Mouse (Mus musculus) gastrocnemius, postnatal 14 days (tissue): ENCODE results near the gene Kmt2d. TPM values are rescaled to one million over a fixed set of nuclear protein-coding genes. Genes with fewer than 3 reads are reported as not detected.
"Not testable (repeated sequence)": the region's sequence is repeated elsewhere in the genome, so short reads cannot be mapped to it uniquely, and the experiment has no call there.

ENCODE experiments used
- DNase-seq: peaks from one replicate; pipeline ENCODE4 v3.0.0; 2021; ENCODE audit warnings: mixed read lengths
- intact Hi-C: fragments of 180-260 bp; cut with DNase I; formaldehyde crosslinking; loops from one replicate; pipeline ENCODE4 v1.15.1; 2025; ENCODE audit warnings: low total_unique reads
- total RNA-seq, 2 experiments: library from RNA; stranded (reverse); gene quantifications; 2 replicates each; pipeline ENCODE4 v1.2.3; 2021

Kmt2d gene
- total RNA-seq, 2 experiments from 2014 or later, result 40.2 to 40.8 TPM

GRCm38 (mm10) chr15:98837743-98838103, 33.3 kb downstream of the Kmt2d start:
- no peak for DNase-seq
- intact Hi-C loops, result no loop called here

DNA sequence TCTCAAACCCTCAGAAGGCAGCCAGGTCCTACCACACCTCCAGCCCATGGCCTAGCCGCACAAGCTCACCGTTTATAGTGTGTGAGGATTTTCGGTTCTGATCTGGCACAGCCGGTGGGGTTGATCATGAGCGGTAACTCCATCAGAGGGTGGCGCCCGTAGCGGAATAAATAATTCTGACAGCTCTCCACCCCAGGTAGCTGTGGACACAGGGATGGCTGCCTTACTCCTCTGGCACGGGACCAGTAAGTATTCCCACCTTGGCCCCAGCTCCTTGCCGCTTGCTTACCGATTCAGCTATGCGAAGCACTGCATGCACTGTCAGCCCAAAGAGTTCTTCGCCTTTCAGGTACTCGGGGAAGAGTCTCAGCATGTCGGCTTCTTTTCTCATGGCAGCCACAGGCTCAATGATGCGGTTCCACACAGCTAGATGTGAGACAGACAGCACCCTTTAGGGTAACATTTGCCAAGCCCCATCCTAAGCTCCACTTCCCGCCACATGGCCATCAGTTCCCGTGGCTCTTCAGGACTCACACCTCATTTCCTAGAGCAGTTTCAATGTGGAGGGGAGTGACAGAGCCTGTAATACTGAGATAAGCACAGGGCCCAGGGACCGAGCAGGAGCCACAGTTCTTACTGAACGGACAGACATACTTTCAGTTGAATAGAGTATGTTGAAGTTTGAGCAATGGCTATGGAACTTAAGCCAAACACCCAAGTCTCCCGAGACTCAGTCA, 33.8 kb downstream of the Kmt2d start:
- no peak for DNase-seq
- intact Hi-C loops, result no loop called here

DNA sequence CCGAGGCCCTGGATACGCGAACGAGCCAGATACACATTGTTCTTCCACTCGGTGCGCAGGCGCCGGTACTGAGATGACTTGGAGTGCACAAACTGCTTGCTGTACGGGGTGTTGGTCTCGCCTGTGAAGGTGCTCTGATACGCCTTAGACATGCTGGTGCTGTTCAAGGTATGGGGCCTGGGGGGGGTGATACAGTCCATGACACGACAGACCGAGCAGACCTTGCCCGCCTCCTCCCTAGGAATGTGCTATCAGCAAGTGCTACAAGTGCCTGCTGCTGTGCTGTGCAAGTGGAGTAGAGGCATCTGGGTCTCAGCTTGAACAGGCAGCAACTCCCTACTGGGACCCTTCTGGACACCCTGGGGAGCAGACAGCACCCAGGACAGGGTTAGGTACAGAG, 35.7 kb downstream of the Kmt2d start:
- intact Hi-C loops, result no loop called here
- DNase-seq, result no peak

- intact Hi-C loops, result loop anchor here (5.0 kb wide), 1 partner anchor 33 kb away; no protein-coding TSS in a partner anchor
- DNase-seq, result no peak
Observed at GRCm38 (mm10) chr15:98834059-98834458, 36.9 kb downstream of the Kmt2d start.

DNA sequence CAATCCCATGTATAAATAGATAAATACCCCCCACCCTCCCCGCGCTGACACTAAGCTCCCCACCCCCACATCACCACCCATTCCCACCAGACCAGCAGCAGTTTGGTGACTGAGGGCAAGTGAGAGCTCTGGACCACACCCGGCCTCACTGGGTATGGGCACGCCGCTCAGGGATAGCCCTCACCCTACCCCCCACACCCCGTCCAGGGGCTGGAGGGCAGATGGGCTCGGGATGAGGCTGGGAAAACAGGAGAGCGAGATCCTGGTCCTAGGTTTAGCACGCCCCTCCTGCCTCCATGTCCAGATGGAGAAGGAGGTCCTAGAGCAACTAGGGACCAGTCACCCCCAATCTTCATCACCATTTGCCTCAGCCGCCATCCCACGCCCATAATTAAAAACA, 37.7 kb downstream of the Kmt2d start:
- DNase-seq, result no peak
- intact Hi-C loops, result loop anchor here (5.0 kb wide), 1 partner anchor 34 kb away; no protein-coding TSS in a partner anchor

- no peak for DNase-seq
- intact Hi-C loops, result loop anchor here (5.0 kb wide), 1 partner anchor 35 kb away; no protein-coding TSS in a partner anchor
Observed at GRCm38 (mm10) chr15:98832161-98833058, 38.6 kb downstream of the Kmt2d start.

GRCm38 (mm10) chr15:98831684-98832035, 39.3 kb downstream of the Kmt2d start:
- intact Hi-C loops, result loop anchor here (5.0 kb wide), 1 partner anchor 36 kb away; no protein-coding TSS in a partner anchor

GRCm38 (mm10) chr15:98830736-98831683, 40.0 kb downstream of the Kmt2d start, which contains the start of gene Prkag1:
Gene Prkag1, minus strand, starts transcription at chr15:98831521.
- intact Hi-C loops, result loop anchor here (5.0 kb wide), 1 partner anchor 36 kb away; no protein-coding TSS in a partner anchor
- DNase-seq, result peak; percentile 98

More at GRCm38 (mm10) chr15:98831684-98832035, 39.3 kb downstream of the Kmt2d start:
- no peak for DNase-seq

DNA sequence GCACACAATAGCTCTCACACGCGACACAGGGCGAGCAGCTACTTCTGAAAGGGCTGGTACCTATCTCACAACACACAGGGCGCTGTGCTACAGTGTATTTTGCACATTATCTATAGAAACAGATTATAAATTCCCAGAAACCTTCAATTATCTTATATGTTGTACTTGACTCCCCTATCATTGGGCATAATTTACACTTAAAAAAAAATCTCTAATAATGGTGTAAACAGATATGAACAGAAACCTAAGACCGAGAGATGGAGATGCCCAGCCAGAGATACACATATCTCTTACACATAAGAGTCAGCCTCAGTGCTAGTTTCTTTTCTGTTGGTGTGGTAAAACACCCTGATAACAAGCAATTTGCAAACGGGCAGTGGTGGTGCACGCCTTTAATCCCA, 43.4 kb downstream of the Kmt2d start:
- intact Hi-C loops, result no loop called here
- no peak for DNase-seq

GRCm38 (mm10) chr15:98823434-98823833, 47.6 kb downstream of the Kmt2d start:
- no peak for DNase-seq
- intact Hi-C loops, result no loop called here

- intact Hi-C loops, result no loop called here
- no peak for DNase-seq
Observed at GRCm38 (mm10) chr15:98822147-98822546, 48.9 kb downstream of the Kmt2d start.

DNA sequence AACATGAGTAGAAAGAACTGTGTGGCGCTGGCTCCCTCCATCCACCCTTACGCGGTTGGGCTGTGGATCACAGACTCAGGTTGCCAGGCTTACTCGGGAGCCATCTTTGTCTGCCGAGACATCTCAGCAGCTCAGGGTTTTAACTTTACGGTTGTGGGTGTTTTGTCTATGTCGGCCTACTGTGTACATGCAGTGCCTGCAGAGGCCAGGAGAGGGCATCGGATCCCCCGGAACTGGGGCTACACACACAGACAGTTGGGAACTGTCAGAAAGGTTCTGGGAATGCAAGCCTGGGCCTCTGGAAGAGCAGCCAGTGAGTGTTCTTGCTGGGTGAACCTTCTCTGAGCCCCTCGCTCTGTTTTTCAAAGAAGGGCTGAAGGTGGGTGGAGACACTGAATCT, 49.6 kb downstream of the Kmt2d start:
- intact Hi-C loops, result no loop called here
- DNase-seq, result no peak

DNA sequence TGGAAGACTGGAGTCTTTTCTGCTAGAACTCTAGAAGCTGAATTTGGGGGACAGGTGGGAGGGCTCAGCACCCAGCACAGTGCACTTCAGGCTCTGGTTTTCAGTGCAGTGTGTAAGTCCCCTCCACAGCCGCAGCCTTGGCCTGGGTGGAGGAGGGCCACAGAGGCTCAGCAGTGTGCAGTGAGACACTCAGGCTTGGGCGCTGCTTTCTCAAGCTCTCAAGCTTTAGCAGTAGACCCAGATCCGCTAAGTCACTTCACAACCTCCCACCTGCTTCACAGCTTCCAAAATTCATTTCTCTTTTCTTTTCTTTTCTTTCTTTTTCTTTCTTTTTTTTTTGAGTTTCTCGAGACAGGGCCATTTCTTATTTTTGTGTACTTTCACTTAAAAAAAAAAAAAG, 50.1 kb downstream of the Kmt2d start:
- DNase-seq, result no peak
- intact Hi-C loops, result no loop called here

- intact Hi-C loops, result no loop called here
- DNase-seq, result no peak
Observed at GRCm38 (mm10) chr15:98818171-98818570, 52.8 kb downstream of the Kmt2d start.

DNA sequence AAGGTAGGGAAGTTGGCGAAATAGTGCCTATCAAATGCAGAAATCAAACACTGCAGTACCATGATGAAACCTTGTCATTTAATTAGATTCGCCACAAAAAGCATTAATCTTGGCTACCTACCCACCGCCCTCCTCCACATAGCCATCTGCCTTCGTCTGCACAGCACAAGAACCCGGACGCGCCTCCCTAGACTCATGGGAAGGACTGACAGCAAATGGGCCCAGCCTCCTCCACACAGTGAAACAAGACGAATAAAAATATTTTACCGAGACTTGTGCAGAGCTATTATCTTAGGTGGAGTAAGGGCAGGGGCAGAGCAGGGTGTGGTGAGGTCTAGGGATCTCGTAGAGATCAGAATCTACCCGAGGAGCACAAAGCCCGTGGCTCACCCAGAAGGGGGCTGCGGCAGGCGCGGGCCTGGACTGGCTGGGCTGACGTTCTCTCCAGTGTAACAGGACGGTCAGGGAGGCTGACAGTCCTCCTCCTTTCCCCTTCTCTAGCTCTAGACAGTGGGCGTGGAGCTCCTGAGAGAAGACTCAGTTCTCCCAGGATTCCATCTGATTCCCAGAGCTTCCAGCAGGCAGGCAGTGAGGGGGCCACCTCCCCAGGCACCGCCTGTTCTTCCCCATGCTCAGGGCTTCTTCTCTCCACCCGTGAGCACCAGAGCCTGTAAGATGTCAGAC, 58.1 kb downstream of the Kmt2d start:
- intact Hi-C loops, result no loop called here
- no peak for DNase-seq

DNA sequence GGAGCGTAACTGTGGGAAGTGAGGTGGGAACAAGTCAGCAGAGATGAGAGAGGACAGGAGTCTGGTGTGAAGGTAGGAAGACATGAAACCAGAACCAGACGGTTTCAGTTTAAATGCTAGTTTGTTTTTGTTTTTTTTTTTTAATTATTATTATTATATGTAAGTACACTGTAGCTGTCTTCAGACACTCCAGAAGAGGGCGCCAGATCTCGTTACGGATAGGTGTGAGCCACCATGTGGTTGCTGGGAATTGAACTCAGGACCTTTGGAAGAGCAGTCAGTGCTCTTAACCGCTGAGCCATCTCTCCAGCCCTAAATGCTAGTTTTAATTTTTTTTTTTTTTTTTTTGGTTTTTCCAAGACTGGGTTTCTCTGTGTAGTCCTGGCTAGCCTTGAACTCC, 60.8 kb downstream of the Kmt2d start:
- intact Hi-C loops, DNase-seq: not testable (repeated sequence)

DNA sequence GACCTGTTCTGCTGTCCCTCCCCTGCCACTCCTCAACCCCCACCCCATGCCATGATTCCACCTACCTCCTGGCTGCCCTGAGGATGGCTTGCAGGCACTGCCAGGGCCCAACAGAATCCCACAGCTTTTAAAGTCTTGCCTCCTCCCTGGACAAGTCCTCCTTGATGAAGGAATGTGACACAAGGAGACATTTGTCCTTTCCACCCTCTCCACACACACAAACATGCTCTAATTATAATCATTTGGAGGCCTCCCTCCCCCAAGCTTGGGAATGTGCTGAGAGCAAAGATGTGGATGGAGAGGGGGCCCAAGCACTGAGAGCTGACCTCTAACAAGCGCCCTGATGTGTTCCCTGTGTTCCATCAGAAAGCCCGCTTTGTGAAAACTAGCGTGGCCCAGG, 61.6 kb downstream of the Kmt2d start, which contains the start of gene Ddn:
Ddn (minus strand) TSS at position 101 of the 400 bp plus-strand sequence.
- no peak for DNase-seq
- intact Hi-C loops, result no loop called here

DNA sequence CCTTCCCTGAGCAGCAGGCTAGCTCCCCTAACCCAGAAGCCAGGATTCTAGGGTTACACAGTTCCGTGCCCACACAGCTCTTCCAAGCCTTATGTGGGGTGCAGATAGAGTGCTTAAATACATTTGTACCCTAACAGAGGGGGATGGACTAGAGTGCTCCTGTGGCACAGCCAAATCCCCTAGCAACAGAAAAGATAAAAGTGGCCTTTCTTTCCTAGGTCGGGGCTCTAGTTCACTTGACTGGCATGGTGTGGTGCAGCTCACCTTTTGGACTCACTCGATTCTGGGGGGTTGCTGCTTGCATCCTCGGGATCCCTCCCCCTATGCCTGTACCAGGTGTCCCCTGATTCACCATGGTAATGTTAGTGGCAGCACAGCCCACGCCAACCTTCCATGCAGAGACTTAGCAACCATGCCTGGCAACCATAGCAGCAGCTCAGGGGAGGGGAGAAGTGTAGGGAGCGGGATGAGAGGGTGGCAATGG, 62.3 kb downstream of the Kmt2d start:
- no peak for DNase-seq
- intact Hi-C loops, result no loop called here
